Mouse (Mus musculus): Measurements from ENCODE around the gene Txk. TPM values are rescaled to one million over a fixed set of nuclear protein-coding genes. Genes with fewer than 3 reads are reported as not detected.

Txk gene
- 0.03 and 0.05 TPM in 2 replicates for polyA plus RNA-seq (2012; rRNA removed)

GRCm38 (mm10) chr5:72752585-72752984 is at the start of gene Txk:
Txk (minus strand) TSS chr5:72752777.
- H3K4me1 ChIP-seq (ENCODE audit: control insufficient read depth, insufficient read depth, low read length), result 0 out of 2 replicates have a peak, but pooled peaks cover 3% of the 10 kb centered on the region

GRCm38 (mm10) chr5:72798563-72798962 is 46.0 kb upstream of the Txk start:
- Histone ChIP-seq H3K4me3 (replicated peaks; ENCODE audit: insufficient read depth, low read depth, low read length) (no peak overlapping the region), H3K27ac (ENCODE audit: insufficient read depth, low read length) (no peak overlapping the region), H3K4me1 (ENCODE audit: control insufficient read depth, insufficient read depth, low read length) (no peaks in the 10 kb centered on the region), H3K27me3 (ENCODE audit: control insufficient read depth, insufficient read depth, low read length) (no peaks in the 10 kb centered on the region)
- TF ChIP-seq POLR2A (IDR thresholded peaks at IDR 0.05; ENCODE audit: borderline replicate concordance, insufficient read depth, low read length), result no peak
- TF ChIP-seq CTCF (IDR thresholded peaks at IDR 0.05; ENCODE audit: borderline replicate concordance, insufficient read depth, low read depth, low read length), result no peak
- 81% methylated on average over 4 of the region's 4 CpGs for WGBS
- no peak for DNase-seq

More at GRCm38 (mm10) chr5:72752585-72752984, at the start of gene Txk:
- DNase-seq, result no peak
- Histone ChIP-seq H3K4me3 (replicated peaks; ENCODE audit: insufficient read depth, low read depth, low read length) (no peak within 1 kb of the TSS), H3K27ac (ENCODE audit: insufficient read depth, low read length) (no peak within 1 kb of the TSS), H3K27me3 (ENCODE audit: control insufficient read depth, insufficient read depth, low read length) (no peaks in the 10 kb centered on the region; the same call in 1 of the 2 replicates)
- no peak for TF ChIP-seq POLR2A (IDR thresholded peaks at IDR 0.05; ENCODE audit: borderline replicate concordance, insufficient read depth, low read length)
- TF ChIP-seq CTCF (IDR thresholded peaks at IDR 0.05; ENCODE audit: borderline replicate concordance, insufficient read depth, low read depth, low read length), result no peak
- 89% methylated on average over 5 of the region's 5 CpGs for WGBS

GRCm38 (mm10) chr5:72796186-72796613 is 43.6 kb upstream of the Txk start:
- H3K4me1 ChIP-seq (ENCODE audit: control insufficient read depth, insufficient read depth, low read length), result no peaks in the 10 kb centered on the region
- WGBS, result 66% methylated on average over 14 of the region's 14 CpGs
- H3K4me3 ChIP-seq (replicated peaks; ENCODE audit: insufficient read depth, low read depth, low read length), result no peak overlapping the region
- no peaks in the 10 kb centered on the region for H3K27me3 ChIP-seq (ENCODE audit: control insufficient read depth, insufficient read depth, low read length)
- H3K27ac ChIP-seq (ENCODE audit: insufficient read depth, low read length), result no peak overlapping the region
- TF ChIP-seq POLR2A (IDR thresholded peaks at IDR 0.05; ENCODE audit: borderline replicate concordance, insufficient read depth, low read length) (no peak), CTCF (IDR thresholded peaks at IDR 0.05; ENCODE audit: borderline replicate concordance, insufficient read depth, low read depth, low read length) (no peak)
- DNase-seq, result no peak

- TF ChIP-seq CTCF (IDR thresholded peaks at IDR 0.05; ENCODE audit: borderline replicate concordance, insufficient read depth, low read depth, low read length) (no peak), POLR2A (IDR thresholded peaks at IDR 0.05; ENCODE audit: borderline replicate concordance, insufficient read depth, low read length) (no peak)
These were observed 40.8 kb upstream of the Txk start for GRCm38 (mm10) chr5:72793309-72793850.

GRCm38 (mm10) chr5:72791789-72792188 is 39.2 kb upstream of the Txk start:
- Histone ChIP-seq H3K4me3 (replicated peaks; ENCODE audit: insufficient read depth, low read depth, low read length) (no peak overlapping the region), H3K4me1 (ENCODE audit: control insufficient read depth, insufficient read depth, low read length) (no peaks in the 10 kb centered on the region), H3K27me3 (ENCODE audit: control insufficient read depth, insufficient read depth, low read length) (no peaks in the 10 kb centered on the region), H3K27ac (ENCODE audit: insufficient read depth, low read length) (no peak overlapping the region)
- DNase-seq, result no peak
- TF ChIP-seq CTCF (IDR thresholded peaks at IDR 0.05; ENCODE audit: borderline replicate concordance, insufficient read depth, low read depth, low read length) (no peak), POLR2A (IDR thresholded peaks at IDR 0.05; ENCODE audit: borderline replicate concordance, insufficient read depth, low read length) (no peak)
- 43% methylated on average over 6 of the region's 6 CpGs for WGBS

More at GRCm38 (mm10) chr5:72793309-72793850, 40.8 kb upstream of the Txk start:
- no peak overlapping the region for H3K27ac ChIP-seq (ENCODE audit: insufficient read depth, low read length)
- H3K4me3 ChIP-seq (replicated peaks; ENCODE audit: insufficient read depth, low read depth, low read length), result no peak overlapping the region
- H3K27me3 ChIP-seq (ENCODE audit: control insufficient read depth, insufficient read depth, low read length), result no peaks in the 10 kb centered on the region
- 83% methylated on average over 3 of the region's 3 CpGs for WGBS
- DNase-seq, result no peak
- no peaks in the 10 kb centered on the region for H3K4me1 ChIP-seq (ENCODE audit: control insufficient read depth, insufficient read depth, low read length)

GRCm38 (mm10) chr5:72791386-72791785 is 38.8 kb upstream of the Txk start:
- no peak for TF ChIP-seq CTCF (IDR thresholded peaks at IDR 0.05; ENCODE audit: borderline replicate concordance, insufficient read depth, low read depth, low read length)
- no peak for TF ChIP-seq POLR2A (IDR thresholded peaks at IDR 0.05; ENCODE audit: borderline replicate concordance, insufficient read depth, low read length)
- no peak overlapping the region for H3K4me3 ChIP-seq (replicated peaks; ENCODE audit: insufficient read depth, low read depth, low read length)
- WGBS, result 74% methylated on average over 4 of the region's 4 CpGs
- no peaks in the 10 kb centered on the region for H3K4me1 ChIP-seq (ENCODE audit: control insufficient read depth, insufficient read depth, low read length)
- no peaks in the 10 kb centered on the region for H3K27me3 ChIP-seq (ENCODE audit: control insufficient read depth, insufficient read depth, low read length)
- DNase-seq, result no peak
- H3K27ac ChIP-seq (ENCODE audit: insufficient read depth, low read length), result no peak overlapping the region

GRCm38 (mm10) chr5:72785451-72785850 is 32.9 kb upstream of the Txk start:
- Histone ChIP-seq H3K27me3 (ENCODE audit: control insufficient read depth, insufficient read depth, low read length) (no peaks in the 10 kb centered on the region), H3K4me3 (replicated peaks; ENCODE audit: insufficient read depth, low read depth, low read length) (no peak overlapping the region), H3K27ac (ENCODE audit: insufficient read depth, low read length) (no peak overlapping the region), H3K4me1 (ENCODE audit: control insufficient read depth, insufficient read depth, low read length) (no peaks in the 10 kb centered on the region)
- WGBS, result 77% methylated on average over 4 of the region's 4 CpGs
- TF ChIP-seq POLR2A (IDR thresholded peaks at IDR 0.05; ENCODE audit: borderline replicate concordance, insufficient read depth, low read length), result no peak
- no peak for TF ChIP-seq CTCF (IDR thresholded peaks at IDR 0.05; ENCODE audit: borderline replicate concordance, insufficient read depth, low read depth, low read length)
- no peak for DNase-seq

- no peaks in the 10 kb centered on the region for H3K27me3 ChIP-seq (ENCODE audit: control insufficient read depth, insufficient read depth, low read length)
- no peak overlapping the region for H3K4me3 ChIP-seq (replicated peaks; ENCODE audit: insufficient read depth, low read depth, low read length)
- DNase-seq, result no peak
- H3K27ac ChIP-seq (ENCODE audit: insufficient read depth, low read length), result no peak overlapping the region
- no peaks in the 10 kb centered on the region for H3K4me1 ChIP-seq (ENCODE audit: control insufficient read depth, insufficient read depth, low read length)
- TF ChIP-seq POLR2A (IDR thresholded peaks at IDR 0.05; ENCODE audit: borderline replicate concordance, insufficient read depth, low read length) (no peak), CTCF (IDR thresholded peaks at IDR 0.05; ENCODE audit: borderline replicate concordance, insufficient read depth, low read depth, low read length) (no peak)
- 80% methylated on average over 3 of the region's 3 CpGs for WGBS
These were observed 32.1 kb upstream of the Txk start for GRCm38 (mm10) chr5:72784719-72785118.

Data from cerebellum, adult 2 months (tissue).